Mouse (Mus musculus): Measurements from ENCODE around the gene Myh14. TPM values are rescaled to one million over a fixed set of nuclear protein-coding genes. Genes with fewer than 3 reads are reported as not detected.

Gene Myh14
- total and polyA plus RNA-seq, 3 experiments = under 0.01 to 0.08 TPM; not detected in 1

DNA sequence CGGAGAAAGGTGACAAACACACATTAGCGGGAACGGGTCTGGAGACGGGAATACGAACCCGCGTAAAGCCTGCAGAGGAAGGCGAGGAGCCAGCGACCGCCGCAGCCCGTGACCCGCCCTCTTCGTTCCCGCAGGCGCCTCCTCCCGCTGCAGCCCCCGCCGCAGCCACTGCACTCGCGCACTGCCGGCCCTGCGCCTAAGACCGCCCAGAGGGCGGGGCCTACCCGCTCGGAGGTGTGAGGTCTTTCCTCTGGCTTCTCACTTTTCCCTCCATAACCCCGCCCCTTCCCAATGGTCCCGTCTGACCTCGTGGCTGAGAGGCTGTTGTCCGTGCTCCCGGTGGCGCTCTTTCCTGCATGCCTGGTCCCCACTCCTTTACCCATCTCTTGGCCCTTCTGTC, 81.5 kb downstream of the Myh14 start:
- TF ChIP-seq NELFE (IDR thresholded peaks at IDR 0.05; ENCODE audit: low read depth, low read length) = no peak
- TF ChIP-seq MYB (IDR thresholded peaks at IDR 0.05; ENCODE audit: low read depth, low read length) = no peak
- TF ChIP-seq SMC3 (IDR thresholded peaks at IDR 0.05; ENCODE audit: low read depth, low read length) = no peak
- TF ChIP-seq TCF12 (IDR thresholded peaks at IDR 0.05; ENCODE audit: low read depth, low read length) = no peak
- TF ChIP-seq POLR2AphosphoS2 (IDR thresholded peaks at IDR 0.05; ENCODE audit: low read length) = no peak
- TF ChIP-seq NRF1 (IDR thresholded peaks at IDR 0.05; ENCODE audit: insufficient read depth, low read depth, low read length, poor library complexity, severe bottlenecking) = no peak
- TF ChIP-seq ZKSCAN1 (IDR thresholded peaks at IDR 0.05; ENCODE audit: low read depth, low read length) = no peak
- TF ChIP-seq MAX (IDR thresholded peaks at IDR 0.05; ENCODE audit: low read length) = no peak
- no peak for TF ChIP-seq RCOR1 (IDR thresholded peaks at IDR 0.05; ENCODE audit: low read depth, low read length)
- TF ChIP-seq HCFC1 (IDR thresholded peaks at IDR 0.05; ENCODE audit: low read depth, low read length) = no peak
- TF ChIP-seq E2F4 (IDR thresholded peaks at IDR 0.05; ENCODE audit: borderline replicate concordance, low read depth, low read length) = no peak
- TF ChIP-seq ETS1 (IDR thresholded peaks at IDR 0.05; ENCODE audit: low read depth, low read length) = no peak
- TF ChIP-seq MXI1 (IDR thresholded peaks at IDR 0.05; ENCODE audit: low read depth, low read length) = no peak
- TF ChIP-seq CHD2 (IDR thresholded peaks at IDR 0.05; ENCODE audit: low read length) = no peak
- no peak for TF ChIP-seq UBTF (IDR thresholded peaks at IDR 0.05; ENCODE audit: borderline replicate concordance, insufficient read depth, low read depth, low read length)
- TF ChIP-seq MAZ (IDR thresholded peaks at IDR 0.05; ENCODE audit: low read depth, low read length) = no peak
- H3K4me1 ChIP-seq (ENCODE audit: control insufficient read depth in 1 of 2, insufficient read depth in 2 of 2, low read length in 2 of 2) = no peaks in the 10 kb centered on the region

GRCm38 (mm10) chr7:44588338-44588737, 82.3 kb downstream of the Myh14 start:
- no peak for DNase-seq (ENCODE audit: low read depth, low spot score)
- no peak overlapping the region for H3K4me3 ChIP-seq (ENCODE audit: control insufficient read depth in 1 of 2, insufficient read depth in 1 of 2, low read depth in 2 of 2, low read length in 2 of 2)
- no peaks in the 10 kb centered on the region for H3K9me3 ChIP-seq (replicated peaks; ENCODE audit: insufficient read depth, low read length)
- no peaks in the 10 kb centered on the region for H3K4me1 ChIP-seq (ENCODE audit: control insufficient read depth in 1 of 2, insufficient read depth in 2 of 2, low read length in 2 of 2)
- H3K36me3 ChIP-seq (ENCODE audit: control insufficient read depth in 1 of 2, insufficient read depth in 2 of 2, low read length in 2 of 2) = no peaks in the 10 kb centered on the region
- no peaks in the 10 kb centered on the region for H3K27me3 ChIP-seq (ENCODE audit: control insufficient read depth in 1 of 2, insufficient read depth in 2 of 2, low read length in 2 of 2)
- H3K9ac ChIP-seq (ENCODE audit: control insufficient read depth, low read depth, low read length, poor library complexity, severe bottlenecking) = no peak overlapping the region
- no peak for TF ChIP-seq MXI1 (IDR thresholded peaks at IDR 0.05; ENCODE audit: low read depth, low read length)
- TF ChIP-seq MAFK (IDR thresholded peaks at IDR 0.05; ENCODE audit: borderline replicate concordance, low read depth, low read length) = no peak
- H3K79me2 ChIP-seq (ENCODE audit: control insufficient read depth, insufficient read depth, low read length, poor library complexity) = no peaks in the 10 kb centered on the region
- H3K27ac ChIP-seq (ENCODE audit: control insufficient read depth, low read depth, low read length) = no peak overlapping the region

More for the DNA sequence above, 81.5 kb downstream of the Myh14 start:
- Histone ChIP-seq H3K27ac (ENCODE audit: control insufficient read depth, low read depth, low read length) (no peak overlapping the region), H3K79me2 (ENCODE audit: control insufficient read depth, insufficient read depth, low read length, poor library complexity) (no peaks in the 10 kb centered on the region), H3K4me3 (ENCODE audit: control insufficient read depth in 1 of 2, insufficient read depth in 1 of 2, low read depth in 2 of 2, low read length in 2 of 2) (no peak overlapping the region), H3K9me3 (replicated peaks; ENCODE audit: insufficient read depth, low read length) (no peaks in the 10 kb centered on the region), H3K9ac (ENCODE audit: control insufficient read depth, low read depth, low read length, poor library complexity, severe bottlenecking) (no peak overlapping the region), H3K27me3 (ENCODE audit: control insufficient read depth in 1 of 2, insufficient read depth in 2 of 2, low read length in 2 of 2) (no peaks in the 10 kb centered on the region), H3K36me3 (ENCODE audit: control insufficient read depth in 1 of 2, insufficient read depth in 2 of 2, low read length in 2 of 2) (no peaks in the 10 kb centered on the region)
- DNase-seq (ENCODE audit: low read depth, low spot score) = no peak

Data from MEL (cell line).